Comparison of ENCODE assay signal across 8 mouse cellular contexts in genomic region chr10:128518833-128519232, GRCm38 (mm10). TPM values are rescaled to one million over a fixed set of nuclear protein-coding genes. Genes with fewer than 3 reads are reported as not detected.
A peak's percentile ranks its signal among the peaks of the same experiment; 100 is the strongest.
DNase-seq lines count a peak whose midpoint lies in the region; ATAC-seq and TF ChIP-seq lines count a peak whose summit lies in the region.
"Had no signal": no experiment of that assay in that cellular context is flagged by ENCODE, and none has a peak within 500 bp of the region (broad histone marks: within the 10 kb centered on the region; RNA-seq: fewer than 3 reads in every experiment).

No protein-coding gene starts in this region.

- ATAC-seq in heart, postnatal 0 days (ENCODE audit: insufficient read depth, low read depth) = no peak

- H3K4me2 ChIP-seq in heart, postnatal 0 days (ENCODE audit: low read depth, low read length) = no peak overlapping the region
- H3K4me2 ChIP-seq: lung, embryonic 15.5 days had no signal

- TF ChIP-seq CTCF in E14TG2a.4 (conservative IDR thresholded peaks at IDR 0.05; ENCODE audit: low read length) = peak; percentile 51
- peak; percentile 43 for TF ChIP-seq CTCF in heart, postnatal 0 days (IDR thresholded peaks at IDR 0.05; ENCODE audit: low read depth)

- H3K9ac ChIP-seq in heart, postnatal 0 days (replicated peaks; ENCODE audit: low read depth, low read length) = no peak overlapping the region
- H3K9ac ChIP-seq: lung, embryonic 15.5 days had no signal

- H3K36me3 ChIP-seq in E14TG2a.4 (ENCODE audit: insufficient read depth, low read length) = peaks cover 93% of the 10 kb centered on the region
- peaks cover 70% of the 10 kb centered on the region for H3K36me3 ChIP-seq in heart, postnatal 0 days (replicated peaks; ENCODE audit: control insufficient read depth, insufficient read depth, low read length)

- 79% methylated on average over 7 of the region's 7 CpGs for WGBS in heart, postnatal 0 days

- H3K27ac ChIP-seq in heart, postnatal 0 days (ENCODE audit: low read depth) = no peak overlapping the region
- H3K27ac ChIP-seq: lung, embryonic 15.5 days had no signal

- H3K9me3 ChIP-seq in E14TG2a.4 (ENCODE audit: low read length) = no peaks in the 10 kb centered on the region
- H3K9me3 ChIP-seq in heart, postnatal 0 days (replicated peaks; ENCODE audit: control insufficient read depth, low read length) = no peaks in the 10 kb centered on the region
- H3K9me3 ChIP-seq: lung, embryonic 15.5 days had no signal

- no peak for TF ChIP-seq EP300 in heart, postnatal 0 days (IDR thresholded peaks at IDR 0.05; ENCODE audit: low read depth)

- H3K27me3 ChIP-seq in E14TG2a.4 (ENCODE audit: insufficient read depth, low read length) = peaks cover 4% of the 10 kb centered on the region; the same call in 1 of the 2 replicates
- no peaks in the 10 kb centered on the region for H3K27me3 ChIP-seq in heart, postnatal 0 days (ENCODE audit: control insufficient read depth, insufficient read depth, low read length)

- no peak overlapping the region for H3K4me3 ChIP-seq in E14TG2a.4 (replicated peaks; ENCODE audit: low read length)
- H3K4me3 ChIP-seq in heart, postnatal 0 days (ENCODE audit: low read depth, low read length) = no peak overlapping the region
- H3K4me3 ChIP-seq: lung, embryonic 15.5 days had no signal

- DNase-seq in layer of hippocampus, postnatal 10 days (ENCODE audit: low spot score in 2 of 2) = peak; percentile 52 to 58
- no peak for DNase-seq in layer of hippocampus, adult 8-10 months (ENCODE audit: low spot score in 2 of 2)
- DNase-seq in adrenal gland, adult 2 months = peak; percentile 54
- DNase-seq in heart, postnatal 0 days (ENCODE audit: low spot score) = no peak
- DNase-seq in lung, postnatal 14 days = peak; percentile 58
- no peak for DNase-seq in urinary bladder, adult 2 months (ENCODE audit: low spot score)

- peaks cover 52% of the 10 kb centered on the region for H3K4me1 ChIP-seq in E14TG2a.4 (replicated peaks; ENCODE audit: low read depth, low read length)
- H3K4me1 ChIP-seq in heart, postnatal 0 days (ENCODE audit: control insufficient read depth, insufficient read depth) = no peaks in the 10 kb centered on the region

RNA-seq across cellular contexts. Expression of gene Esyt1, which starts 6.8 kb away (rescaled TPM):
- total RNA-seq in layer of hippocampus, postnatal 10 days (2021) = 10 to 100 TPM; 10.1 to 11.9 TPM
- 10 to 100 TPM in 2 of 4 experiments, 1 to 10 TPM in 2; 7.0 to 11.5 (median 9.3) TPM for total RNA-seq in layer of hippocampus, adult 8-10 months (2022)
- 10 to 100 TPM; 26.1 to 32.6 TPM for total RNA-seq in adrenal gland, adult 2 months (2021)
- polyA plus RNA-seq in adrenal gland, adult 2 months (2012; rRNA removed) = 52.8 and 59.6 TPM in 2 replicates
- total RNA-seq in heart, postnatal 0 days (2014; rRNA removed; ENCODE audit: low replicate concordance) = 38.2 and 41.5 TPM in 2 replicates
- polyA plus RNA-seq in heart, postnatal 0 days (2015; fragmentation: Nextera tagmentation; extraction: Ambion mirVana) = 12.6 and 13.0 TPM in 2 replicates
- polyA plus RNA-seq in urinary bladder, adult 2 months (2012; rRNA removed) = 56.9 and 61.6 TPM in 2 replicates

RNA-seq across cellular contexts. Expression of gene Myl6b, which starts 20.3 kb away (rescaled TPM):
- 10 to 100 TPM; 25.5 to 29.3 TPM for total RNA-seq in layer of hippocampus, postnatal 10 days (2021)
- 10 to 100 TPM; 18.4 to 23.6 (median 22.6) TPM for total RNA-seq in layer of hippocampus, adult 8-10 months (2022)
- total RNA-seq in adrenal gland, adult 2 months (2021) = 1 to 10 TPM; 6.2 to 8.3 TPM
- 5.1 and 5.7 TPM in 2 replicates for polyA plus RNA-seq in adrenal gland, adult 2 months (2012; rRNA removed)
- 3.2 and 4.8 TPM in 2 replicates for total RNA-seq in heart, postnatal 0 days (2014; rRNA removed; ENCODE audit: low replicate concordance)
- polyA plus RNA-seq in heart, postnatal 0 days (2015; fragmentation: Nextera tagmentation; extraction: Ambion mirVana) = 4.6 and 4.9 TPM in 2 replicates
- 3.0 and 3.3 TPM in 2 replicates for polyA plus RNA-seq in urinary bladder, adult 2 months (2012; rRNA removed)

RNA-seq across cellular contexts. Expression of gene Myl6, which starts 24.9 kb away (rescaled TPM):
- 100 to 1,000 TPM; 608 to 632 TPM for total RNA-seq in layer of hippocampus, postnatal 10 days (2021)
- 100 to 1,000 TPM; 486 to 591 (median 538) TPM for total RNA-seq in layer of hippocampus, adult 8-10 months (2022)
- total RNA-seq in adrenal gland, adult 2 months (2021) = 100 to 1,000 TPM; 786 to 985 TPM
- 324 and 445 TPM in 2 replicates for polyA plus RNA-seq in adrenal gland, adult 2 months (2012; rRNA removed)
- 606 and 830 TPM in 2 replicates for total RNA-seq in heart, postnatal 0 days (2014; rRNA removed; ENCODE audit: low replicate concordance)
- polyA plus RNA-seq in heart, postnatal 0 days (2015; fragmentation: Nextera tagmentation; extraction: Ambion mirVana) = 791 and 823 TPM in 2 replicates
- 10,835 and 11,320 TPM in 2 replicates for polyA plus RNA-seq in urinary bladder, adult 2 months (2012; rRNA removed)

RNA-seq across cellular contexts. Expression of gene Zc3h10, which starts 28.7 kb away (rescaled TPM):
- 10 to 100 TPM; 12.2 to 14.0 TPM for total RNA-seq in layer of hippocampus, postnatal 10 days (2021)
- total RNA-seq in layer of hippocampus, adult 8-10 months (2022) = 10 to 100 TPM; 12.7 to 17.0 (median 15.2) TPM
- 10 to 100 TPM; 11.7 to 12.3 TPM for total RNA-seq in adrenal gland, adult 2 months (2021)
- 16.0 and 16.3 TPM in 2 replicates for polyA plus RNA-seq in adrenal gland, adult 2 months (2012; rRNA removed)
- total RNA-seq in heart, postnatal 0 days (2014; rRNA removed; ENCODE audit: low replicate concordance) = 13.8 and 24.4 TPM in 2 replicates
- polyA plus RNA-seq in heart, postnatal 0 days (2015; fragmentation: Nextera tagmentation; extraction: Ambion mirVana) = 6.1 and 8.1 TPM in 2 replicates
- 12.5 TPM in 2 replicates for polyA plus RNA-seq in urinary bladder, adult 2 months (2012; rRNA removed)

RNA-seq across cellular contexts. Expression of gene Rpl41, which starts 30.3 kb away (rescaled TPM):
- total RNA-seq in layer of hippocampus, postnatal 10 days (2021) = 1,000 to 10,000 TPM; 2,468 to 2,532 TPM
- 1,000 to 10,000 TPM; 1,259 to 1,817 (median 1,529) TPM for total RNA-seq in layer of hippocampus, adult 8-10 months (2022)
- 1,000 to 10,000 TPM; 3,028 to 3,144 TPM for total RNA-seq in adrenal gland, adult 2 months (2021)
- polyA plus RNA-seq in adrenal gland, adult 2 months (2012; rRNA removed) = 1,154 and 1,178 TPM in 2 replicates
- 577 and 617 TPM in 2 replicates for total RNA-seq in heart, postnatal 0 days (2014; rRNA removed; ENCODE audit: low replicate concordance)
- 2,108 and 2,189 TPM in 2 replicates for polyA plus RNA-seq in heart, postnatal 0 days (2015; fragmentation: Nextera tagmentation; extraction: Ambion mirVana)
- polyA plus RNA-seq in urinary bladder, adult 2 months (2012; rRNA removed) = 2,645 and 3,313 TPM in 2 replicates

Comparison
In these comparisons a context has a peak if more than half of its experiments do, and no peak if none do; other contexts are left out.
1. DNase-seq: peak in layer of hippocampus, postnatal 10 days (2 of 2), adrenal gland, adult 2 months (single experiment) and lung, postnatal 14 days (single experiment); none in layer of hippocampus, adult 8-10 months (0 of 2), heart, postnatal 0 days (single experiment) and urinary bladder, adult 2 months (single experiment).